Mouse (Mus musculus): ENCODE data around the gene Esrp2.

The Esrp2 gene

GRCm38 (mm10) chr8:106123443-106123842 lies 13.3 kb downstream of the Esrp2 start:
- DNase-seq: no peak

- peak; percentile 32 to 78 for DNase-seq
Measured at GRCm38 (mm10) chr8:106115897-106116296, 20.9 kb downstream of the Esrp2 start.

GRCm38 (mm10) chr8:106112514-106112913 lies 24.3 kb downstream of the Esrp2 start:
- no peak for DNase-seq

- DNase-seq: no peak
Measured at GRCm38 (mm10) chr8:106112041-106112440, 24.7 kb downstream of the Esrp2 start.

- DNase-seq: no peak
Measured at GRCm38 (mm10) chr8:106108729-106109128, 28.0 kb downstream of the Esrp2 start.

GRCm38 (mm10) chr8:106108080-106108479 lies 28.7 kb downstream of the Esrp2 start:
- no peak for DNase-seq

- DNase-seq: no peak
Measured at GRCm38 (mm10) chr8:106106193-106106592, 30.6 kb downstream of the Esrp2 start.

GRCm38 (mm10) chr8:106103888-106104287 lies 32.9 kb downstream of the Esrp2 start:
- no peak for DNase-seq

GRCm38 (mm10) chr8:106102321-106102720 lies 34.5 kb downstream of the Esrp2 start:
- no peak for DNase-seq
